ENCODE assay signal across 7 mouse cellular contexts in the genomic region with DNA sequence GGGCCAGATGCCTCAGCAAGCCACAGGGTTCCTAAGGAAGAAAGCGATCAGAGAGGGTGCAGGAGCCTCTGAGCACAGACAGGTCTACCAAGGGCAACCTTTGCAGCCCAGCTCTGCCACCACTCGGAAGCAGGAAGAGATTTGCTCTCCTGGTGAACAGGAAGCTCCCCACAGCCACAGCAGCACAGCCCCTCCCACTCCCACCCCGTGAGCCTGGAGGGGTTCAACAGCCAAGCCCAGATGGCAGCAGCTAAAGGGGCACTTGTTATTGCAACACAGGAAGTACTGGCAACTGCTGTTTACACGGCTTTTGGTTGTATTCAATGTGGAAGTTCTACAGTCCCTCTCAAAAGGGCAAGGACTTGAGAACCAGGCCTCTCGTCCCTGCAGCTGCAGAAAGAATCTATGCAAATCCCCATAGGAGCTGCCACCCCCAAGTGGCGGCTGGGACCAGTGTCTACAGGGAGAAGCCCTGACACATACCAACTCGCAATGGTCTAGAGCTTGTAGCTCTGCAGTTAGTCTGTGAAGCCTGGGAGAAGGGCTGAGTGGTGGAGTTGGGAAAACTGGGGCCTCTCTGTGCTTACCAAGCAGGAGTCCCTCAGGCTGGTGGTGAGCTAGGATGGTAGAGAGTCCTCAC. TPM values are rescaled to one million over a fixed set of nuclear protein-coding genes. Genes with fewer than 3 reads are reported as not detected.
A peak's percentile ranks its signal among the peaks of the same experiment; 100 is the strongest.
DNase-seq lines count a peak whose midpoint lies in the region; ATAC-seq and TF ChIP-seq lines count a peak whose summit lies in the region.

No protein-coding gene starts in this region.

- H3K27ac ChIP-seq in bone marrow macrophage, adult 2 months (ENCODE audit: insufficient read depth, low read depth, low read length) = peak overlapping the region; percentile 96
- peak overlapping the region; percentile 47 for H3K27ac ChIP-seq in liver, embryonic 11.5 days (ENCODE audit: low read depth, low read length)

- H3K36me3 ChIP-seq in liver, embryonic 11.5 days (ENCODE audit: control insufficient read depth, insufficient read depth, low read length) = no peaks in the 10 kb centered on the region

- DNase-seq in left cerebral cortex, postnatal 25 days (ENCODE audit: low spot score in 2 of 2) = peak; percentile 13 to 14
- DNase-seq in left cerebral cortex, adult 8-10 months (ENCODE audit: low spot score in 2 of 2) = no peak
- peak; percentile 23 to 39 for DNase-seq in heart, postnatal 14 days
- peak; percentile 44 for DNase-seq in liver, embryonic 11.5 days (ENCODE audit: low spot score)
- DNase-seq in spleen, adult 12 weeks (ENCODE audit: low spot score) = peak; percentile 35
- no peak for DNase-seq in ovary, adult 18-20 months (ENCODE audit: low spot score)

- H3K9me3 ChIP-seq in liver, embryonic 11.5 days (ENCODE audit: control insufficient read depth, low read length) = no peaks in the 10 kb centered on the region

- no peak for TF ChIP-seq POLR2A in bone marrow macrophage, adult 2 months (IDR thresholded peaks at IDR 0.05; ENCODE audit: borderline replicate concordance, low read depth, low read length)

- no peak overlapping the region for H3K4me2 ChIP-seq in liver, embryonic 11.5 days

- peak overlapping the region; percentile 21 for H3K4me3 ChIP-seq in bone marrow macrophage, adult 2 months (ENCODE audit: insufficient read depth, low read length)
- no peak overlapping the region for H3K4me3 ChIP-seq in liver, embryonic 11.5 days (ENCODE audit: low read depth, low read length)

- no peak overlapping the region for H3K9ac ChIP-seq in liver, embryonic 11.5 days (ENCODE audit: low read depth, low read length)

- no peak for TF ChIP-seq CTCF in bone marrow macrophage, adult 2 months (IDR thresholded peaks at IDR 0.05; ENCODE audit: low read depth, low read length)

- 32% methylated on average over 7 of the region's 7 CpGs for WGBS in liver, embryonic 11.5 days

- no peaks in the 10 kb centered on the region for H3K27me3 ChIP-seq in liver, embryonic 11.5 days (replicated peaks; ENCODE audit: control insufficient read depth, insufficient read depth, low read length)

- ATAC-seq in liver, embryonic 11.5 days (replicated peaks; ENCODE audit: low FRiP score) = 0 out of 2 replicates have a peak, but pooled peaks have one; percentile 26

- H3K4me1 ChIP-seq in bone marrow macrophage, adult 2 months (ENCODE audit: control insufficient read depth, insufficient read depth, low read length) = peaks cover 30% of the 10 kb centered on the region
- H3K4me1 ChIP-seq in liver, embryonic 11.5 days (replicated peaks; ENCODE audit: control insufficient read depth, insufficient read depth, low read length) = peaks cover 12% of the 10 kb centered on the region

- intact Hi-C loops in left cerebral cortex, postnatal 25 days (cut with DNase I) = loop anchor here (5.0 kb wide), 1 partner anchor 51 kb away; no protein-coding TSS in a partner anchor
- intact Hi-C loops in heart, postnatal 14 days (cut with DNase I) = no loop called here

RNA-seq across cellular contexts. Expression of gene Lrrc8d, which starts 51.0 kb away (rescaled TPM):
- total RNA-seq in left cerebral cortex, postnatal 25 days (2021) = 10 to 100 TPM; 35.1 to 35.4 TPM
- total RNA-seq in left cerebral cortex, adult 8-10 months (2022) = 10 to 100 TPM; 39.2 to 45.4 (median 42.1) TPM
- polyA plus RNA-seq in bone marrow macrophage, adult 2 months (2012; ENCODE audit: insufficient read depth, insufficient read length, missing spikeins) = 30.8 and 37.1 TPM in 2 replicates
- total RNA-seq in heart, postnatal 14 days (2021) = 10 to 100 TPM; 11.6 to 14.9 TPM
- 18.0 and 21.4 TPM in 2 replicates for polyA plus RNA-seq in liver, embryonic 11.5 days (2014; fragmentation: Nextera tagmentation; extraction: Ambion mirVana)

Comparison
In these comparisons a context has a peak if more than half of its experiments do, and no peak if none do; other contexts are left out.
1. DNase-seq: peak in left cerebral cortex, postnatal 25 days (2 of 2), heart, postnatal 14 days (2 of 2), liver, embryonic 11.5 days (single experiment) and spleen, adult 12 weeks (single experiment); none in left cerebral cortex, adult 8-10 months (0 of 2) and ovary, adult 18-20 months (single experiment).